Mouse (Mus musculus): Measurements from ENCODE around the gene Ifna1. TPM values are rescaled to one million over a fixed set of nuclear protein-coding genes. Genes with fewer than 3 reads are reported as not detected.

The Ifna1 gene
- total RNA-seq, 1 experiment from 2014 or later: not detected

DNA sequence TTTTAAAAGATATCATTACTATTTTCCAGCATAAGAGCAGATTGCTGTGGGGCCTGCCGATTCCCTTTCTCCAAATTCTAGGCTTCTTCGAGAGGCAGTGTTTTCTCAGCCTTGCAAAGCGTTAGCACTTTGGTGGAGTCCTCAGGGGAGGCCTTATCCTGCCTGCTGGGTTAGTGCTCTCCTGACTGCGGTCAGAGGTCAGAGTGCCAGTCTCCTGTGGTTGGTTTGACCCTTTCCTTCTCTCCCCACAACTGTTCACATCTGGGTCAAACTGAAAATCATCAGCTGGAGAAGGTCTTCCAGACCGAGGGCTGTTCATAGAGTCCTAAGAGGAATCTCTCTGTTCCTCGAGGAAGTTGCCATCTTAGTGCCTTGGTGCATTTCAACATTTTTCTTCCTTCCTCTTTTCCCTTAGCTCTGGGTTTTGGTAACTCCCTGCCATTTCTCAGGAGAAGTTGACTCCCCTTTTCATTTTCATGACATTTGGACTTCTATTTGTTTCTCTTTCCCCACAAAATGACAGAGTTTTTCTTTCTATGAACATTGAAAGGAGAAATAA lies 15.2 kb downstream of the Ifna1 start:
- ATAC-seq (replicated peaks in 1 of 2; ENCODE audit: insufficient read depth in 1 of 2, low FRiP score in 2 of 2, low TSS enrichment in 1 of 2, low read depth in 1 of 2, poor library complexity in 2 of 2, severe bottlenecking in 2 of 2): peak; percentile 12 to 20

DNA sequence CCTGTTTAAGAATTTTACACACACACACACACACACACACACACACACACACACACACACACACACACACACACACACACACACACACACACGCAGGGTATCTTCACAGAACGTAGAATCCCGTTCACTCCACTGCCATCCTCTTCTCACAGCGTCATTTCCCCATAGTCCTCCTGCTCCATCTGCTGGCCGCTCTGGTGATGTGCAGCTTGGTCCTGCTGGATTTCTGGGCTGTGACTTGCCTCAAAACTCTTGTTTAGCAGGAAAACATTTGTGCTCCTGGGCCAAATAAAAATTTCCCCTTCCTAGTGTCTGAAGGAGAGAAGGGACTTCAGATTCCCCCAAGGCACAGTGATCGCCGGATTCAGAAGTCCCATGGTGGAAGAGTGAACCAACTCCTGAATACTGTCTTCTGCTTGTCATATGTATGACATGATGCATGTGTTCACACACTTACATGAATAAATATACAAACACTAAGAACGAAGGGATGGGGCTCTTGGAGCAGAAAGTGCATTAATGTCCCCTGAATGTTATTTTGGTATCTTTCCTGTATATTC lies 17.6 kb downstream of the Ifna1 start:
- ATAC-seq (replicated peaks in 1 of 2; ENCODE audit: insufficient read depth in 1 of 2, low FRiP score in 2 of 2, low TSS enrichment in 1 of 2, low read depth in 1 of 2, poor library complexity in 2 of 2, severe bottlenecking in 2 of 2): peak; percentile 72 to 82

- peak; percentile 28 to 45 for ATAC-seq (replicated peaks in 1 of 2; ENCODE audit: insufficient read depth in 1 of 2, low FRiP score in 2 of 2, low TSS enrichment in 1 of 2, low read depth in 1 of 2, poor library complexity in 2 of 2, severe bottlenecking in 2 of 2)
Measured at GRCm38 (mm10) chr4:88867926-88868911, 18.3 kb downstream of the Ifna1 start.

DNA sequence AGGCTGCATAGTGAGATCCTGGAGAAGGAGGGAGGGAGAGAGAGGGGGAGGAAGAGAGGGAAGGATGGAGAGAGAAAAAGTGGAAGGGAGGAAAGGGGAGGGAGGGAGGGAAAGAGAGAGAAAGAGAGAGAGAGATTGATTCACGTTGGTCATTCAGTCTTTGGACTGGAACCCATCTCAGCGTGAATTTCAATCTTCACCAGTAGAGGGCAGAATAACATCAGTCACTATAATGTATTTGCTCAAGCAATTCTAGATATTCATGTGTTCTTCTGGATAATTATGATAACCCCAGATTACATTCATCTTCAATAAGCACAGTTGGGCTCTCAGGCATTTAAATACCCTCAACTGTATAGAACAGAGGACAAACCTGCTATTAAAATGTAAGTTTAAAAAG lies 22.8 kb downstream of the Ifna1 start:
- ATAC-seq (replicated peaks in 1 of 2; ENCODE audit: insufficient read depth in 1 of 2, low FRiP score in 2 of 2, low TSS enrichment in 1 of 2, low read depth in 1 of 2, poor library complexity in 2 of 2, severe bottlenecking in 2 of 2): 0 out of 4 replicates have a peak, but pooled peaks of 1 of the 2 experiments have one; percentile 30

- ATAC-seq (replicated peaks in 1 of 2; ENCODE audit: insufficient read depth in 1 of 2, low FRiP score in 2 of 2, low TSS enrichment in 1 of 2, low read depth in 1 of 2, poor library complexity in 2 of 2, severe bottlenecking in 2 of 2): no peak
Measured at GRCm38 (mm10) chr4:88875435-88876095, 25.7 kb downstream of the Ifna1 start.

DNA sequence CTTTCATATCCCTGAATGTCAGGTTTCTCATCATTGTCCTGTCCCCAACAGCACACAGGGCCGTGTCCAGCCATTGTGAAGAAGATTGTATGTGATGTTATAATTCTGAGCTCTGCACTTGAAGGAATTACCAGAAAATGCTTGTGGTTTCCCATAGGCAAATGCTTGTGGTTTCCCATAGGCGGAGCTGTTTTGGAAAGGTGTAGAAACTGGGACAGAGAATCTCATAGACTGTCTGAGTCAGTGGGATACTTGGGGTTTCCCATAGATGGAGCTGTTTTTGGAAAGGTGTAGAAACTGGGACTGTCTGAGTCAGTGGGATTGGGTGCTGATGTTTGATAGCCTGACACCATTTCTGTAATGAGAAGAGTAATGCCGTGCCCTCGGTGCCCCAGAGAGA lies 26.6 kb downstream of the Ifna1 start:
- no peak for ATAC-seq (replicated peaks in 1 of 2; ENCODE audit: insufficient read depth in 1 of 2, low FRiP score in 2 of 2, low TSS enrichment in 1 of 2, low read depth in 1 of 2, poor library complexity in 2 of 2, severe bottlenecking in 2 of 2)

- ATAC-seq (replicated peaks in 1 of 2; ENCODE audit: insufficient read depth in 1 of 2, low FRiP score in 2 of 2, low TSS enrichment in 1 of 2, low read depth in 1 of 2, poor library complexity in 2 of 2, severe bottlenecking in 2 of 2): peak; percentile 83 to 85
Measured at GRCm38 (mm10) chr4:88878246-88878645, 28.4 kb downstream of the Ifna1 start.

DNA sequence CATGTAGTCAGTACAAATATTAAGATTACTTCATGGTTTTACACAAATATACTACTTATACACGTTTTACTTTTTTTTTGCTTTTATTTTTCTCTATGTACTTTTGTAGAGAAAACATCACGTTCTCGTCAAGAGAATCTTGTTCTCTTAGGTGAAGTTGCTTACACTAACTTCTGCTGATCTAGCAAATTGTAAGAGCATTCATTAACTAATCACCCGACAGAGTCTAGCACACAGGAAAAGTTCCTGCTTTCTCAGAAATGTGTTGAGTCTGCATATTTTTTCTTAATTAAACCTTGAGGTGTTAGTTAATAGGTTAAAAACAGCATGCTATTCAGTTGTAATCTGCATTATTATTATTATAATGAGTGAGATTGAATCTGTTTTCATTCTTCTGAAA lies 28.9 kb downstream of the Ifna1 start:
- ATAC-seq (replicated peaks in 1 of 2; ENCODE audit: insufficient read depth in 1 of 2, low FRiP score in 2 of 2, low TSS enrichment in 1 of 2, low read depth in 1 of 2, poor library complexity in 2 of 2, severe bottlenecking in 2 of 2): no peak

DNA sequence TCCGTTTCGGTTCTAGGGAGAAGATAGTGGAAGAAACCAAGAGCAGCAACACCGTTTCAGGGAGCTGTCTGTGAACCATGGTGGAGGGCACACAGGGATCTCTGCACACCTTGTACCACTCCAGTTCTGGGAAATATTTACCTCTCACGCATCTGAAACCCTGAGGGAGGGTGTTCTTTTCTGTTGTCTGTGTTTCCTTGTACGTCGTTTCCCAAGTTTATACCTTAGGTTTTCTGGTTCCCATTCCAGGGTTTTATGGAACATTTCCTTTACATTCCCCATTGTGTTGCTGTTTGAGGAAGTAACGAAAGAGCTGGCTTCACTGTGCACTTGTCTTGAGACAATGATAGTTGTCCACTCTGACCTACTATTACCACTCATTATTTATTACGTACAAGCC lies 30.2 kb downstream of the Ifna1 start, which contains the start of gene Ifne:
Gene Ifne (minus strand): TSS at position 101 of the 400 bp plus-strand sequence.
- no peak for ATAC-seq (replicated peaks in 1 of 2; ENCODE audit: insufficient read depth in 1 of 2, low FRiP score in 2 of 2, low TSS enrichment in 1 of 2, low read depth in 1 of 2, poor library complexity in 2 of 2, severe bottlenecking in 2 of 2)

DNA sequence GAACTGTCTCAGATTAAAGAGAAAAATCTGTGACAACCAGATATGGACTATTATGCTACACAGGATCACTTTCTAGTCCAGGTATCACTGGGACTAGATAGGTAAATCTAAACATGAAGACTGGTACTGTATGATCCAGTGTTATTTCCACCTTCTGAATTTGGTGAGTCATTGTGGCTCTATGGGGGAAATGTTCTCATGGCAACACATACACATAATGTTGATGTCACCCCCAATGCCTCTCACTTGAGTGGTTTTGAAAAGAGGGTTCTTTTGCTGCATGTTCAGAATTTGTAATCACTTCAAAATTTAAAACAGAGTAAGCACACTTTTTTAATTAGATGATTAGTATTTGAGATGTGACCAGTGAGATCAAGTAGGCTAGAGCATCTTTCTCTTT lies 38.3 kb downstream of the Ifna1 start:
- ATAC-seq (replicated peaks in 1 of 2; ENCODE audit: insufficient read depth in 1 of 2, low FRiP score in 2 of 2, low TSS enrichment in 1 of 2, low read depth in 1 of 2, poor library complexity in 2 of 2, severe bottlenecking in 2 of 2): peak; percentile 76 to 81; a peak in 3 of 4 replicates

- no peak for ATAC-seq (replicated peaks in 1 of 2; ENCODE audit: insufficient read depth in 1 of 2, low FRiP score in 2 of 2, low TSS enrichment in 1 of 2, low read depth in 1 of 2, poor library complexity in 2 of 2, severe bottlenecking in 2 of 2)
Measured at GRCm38 (mm10) chr4:88893201-88893754, 43.4 kb downstream of the Ifna1 start.

Other genes with a start within 250 kb of the Ifna1 start
- gene Ifna12, start 246.7 kb upstream of the Ifna1 start, total RNA-seq (2017): not detected in 2 replicates
- gene C87499, start 215.7 kb upstream of the Ifna1 start, total RNA-seq (2017): not detected in 2 replicates
- not detected in 2 replicates for gene Ifna13, start 205.6 kb upstream of the Ifna1 start, total RNA-seq (2017)
- not detected in 2 replicates for gene Ifna16, start 173.2 kb upstream of the Ifna1 start, total RNA-seq (2017)
- gene Ifna2, start 166.2 kb upstream of the Ifna1 start, total RNA-seq (2017): not detected in 2 replicates
- not detected in 2 replicates for gene Ifnab, start 158.7 kb upstream of the Ifna1 start, total RNA-seq (2017)
- gene Gm26566, start 128.3 kb upstream of the Ifna1 start, total RNA-seq (2017): 2.2 TPM in 1 of 2 replicates, not detected in the other
- gene Klhl9, start 127.6 kb upstream of the Ifna1 start, total RNA-seq (2017): 101 and 115 TPM in 2 replicates
- not detected in 2 replicates for gene Gm13271, start 95.2 kb upstream of the Ifna1 start, total RNA-seq (2017)
- not detected in 2 replicates for gene Gm13283, start 90.0 kb upstream of the Ifna1 start, total RNA-seq (2017)
- not detected in 2 replicates for gene Gm13290, start 76.3 kb upstream of the Ifna1 start, total RNA-seq (2017)
- not detected in 2 replicates for gene Gm13289, start 73.2 kb upstream of the Ifna1 start, total RNA-seq (2017)
- gene Gm13272, start 70.2 kb upstream of the Ifna1 start, total RNA-seq (2017): not detected in 2 replicates
- 0.55 TPM in 1 of 2 replicates, not detected in the other for gene Ifnz, start 68.0 kb upstream of the Ifna1 start, total RNA-seq (2017)
- not detected in 2 replicates for gene Gm13276, start 64.4 kb upstream of the Ifna1 start, total RNA-seq (2017)
- not detected in 2 replicates for gene Gm13277, start 61.5 kb upstream of the Ifna1 start, total RNA-seq (2017)
- not detected in 2 replicates for gene Gm13278, start 58.5 kb upstream of the Ifna1 start, total RNA-seq (2017)
- gene Gm13275, start 55.6 kb upstream of the Ifna1 start, total RNA-seq (2017): not detected in 2 replicates
- not detected in 2 replicates for gene Gm13279, start 52.7 kb upstream of the Ifna1 start, total RNA-seq (2017)
- gene Gm13285, start 50.4 kb upstream of the Ifna1 start, total RNA-seq (2017): 0.89 TPM in 1 of 2 replicates, not detected in the other
- gene Gm13287, start 46.8 kb upstream of the Ifna1 start, total RNA-seq (2017): not detected in 2 replicates
- not detected in 2 replicates for gene Gm13288, start 44.6 kb upstream of the Ifna1 start, total RNA-seq (2017)
- gene Ifna7, start 33.9 kb upstream of the Ifna1 start, total RNA-seq (2017): not detected in 2 replicates
- not detected in 2 replicates for gene Ifna11, start 30.1 kb upstream of the Ifna1 start, total RNA-seq (2017)
- gene Ifna6, start 22.7 kb upstream of the Ifna1 start, total RNA-seq (2017): not detected in 2 replicates
- gene Ifna5, start 14.6 kb upstream of the Ifna1 start, total RNA-seq (2017): not detected in 2 replicates
- gene Ifna4, start 8.2 kb upstream of the Ifna1 start, total RNA-seq (2017): not detected in 2 replicates
- not detected in 2 replicates for gene Ifne, start 30.1 kb downstream of the Ifna1 start, total RNA-seq (2017)